Mouse (Mus musculus): Measurements from ENCODE around the gene Chp1.
"Not testable (repeated sequence)": the region's sequence is repeated elsewhere in the genome, so short reads cannot be mapped to it uniquely, and the experiment has no call there.

The Chp1 gene

DNA sequence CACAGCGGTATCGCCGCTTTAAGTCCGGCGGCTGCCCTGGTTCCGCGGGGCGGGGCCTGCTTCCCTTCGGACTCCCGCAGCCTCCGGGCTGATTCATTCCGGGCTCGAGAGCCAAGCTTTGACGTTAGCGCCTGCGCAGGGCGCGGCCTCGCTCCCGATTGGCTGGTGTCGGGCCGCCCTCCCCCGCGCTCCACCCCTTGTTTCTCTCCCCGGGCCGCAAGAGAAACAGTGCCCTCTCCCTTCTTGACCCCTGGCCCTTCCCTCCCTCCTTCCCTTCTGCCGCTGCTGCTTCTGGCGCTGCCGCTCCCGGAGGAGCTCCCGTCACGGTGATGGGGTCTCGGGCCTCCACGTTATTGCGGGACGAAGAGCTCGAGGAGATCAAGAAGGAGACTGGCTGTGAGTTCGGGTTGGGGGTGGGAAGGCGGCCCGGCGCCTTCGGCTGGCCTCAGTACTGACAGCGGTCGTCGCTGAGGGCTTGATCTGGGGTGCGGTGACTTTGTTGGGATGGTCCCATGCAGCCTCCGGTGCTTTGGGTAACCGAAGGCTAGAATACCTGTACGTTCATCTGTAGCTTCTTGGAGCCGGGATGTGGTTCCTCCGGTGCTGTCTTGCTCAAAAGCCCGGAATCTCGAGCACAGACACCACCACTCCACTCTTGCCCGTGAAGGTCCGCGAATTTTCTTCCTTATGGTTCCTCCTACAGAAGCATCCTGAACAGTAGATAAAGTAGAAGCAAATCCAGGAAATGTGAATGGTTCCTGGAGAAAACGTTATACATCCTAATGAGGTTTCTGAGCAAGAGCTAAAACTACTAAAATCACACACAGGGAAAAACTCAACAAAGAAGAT is at the start of gene Chp1, which contains the start of gene Exd1:
TSS of gene Chp1 (plus strand) at position 176 of the 849 bp plus-strand sequence.
TSS of gene Exd1 (minus strand) at position 106 of the 849 bp plus-strand sequence.
- peak; percentile 97 for DNase-seq (ENCODE audit: low spot score)

DNA sequence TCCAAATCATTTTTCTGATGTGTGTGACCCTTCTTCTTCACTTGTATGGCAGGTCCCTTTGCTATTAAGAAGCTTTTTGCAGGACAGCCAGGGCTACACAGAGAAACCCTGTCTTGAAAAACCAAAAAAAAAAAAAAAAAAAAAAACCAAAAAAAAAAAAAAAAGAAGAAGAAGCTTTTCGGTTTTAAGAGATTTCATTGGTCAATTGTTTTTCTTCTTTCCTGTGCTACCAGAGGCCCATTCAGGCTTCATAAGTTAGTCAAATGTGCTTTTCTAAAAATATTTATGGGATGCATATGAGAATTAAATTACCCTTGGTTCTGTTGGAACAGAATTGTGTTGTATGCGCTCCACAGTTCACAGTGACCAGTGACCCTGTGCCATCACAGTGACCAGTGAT is 48.6 kb upstream of the Chp1 start:
- DNase-seq (ENCODE audit: low spot score), result no peak

DNA sequence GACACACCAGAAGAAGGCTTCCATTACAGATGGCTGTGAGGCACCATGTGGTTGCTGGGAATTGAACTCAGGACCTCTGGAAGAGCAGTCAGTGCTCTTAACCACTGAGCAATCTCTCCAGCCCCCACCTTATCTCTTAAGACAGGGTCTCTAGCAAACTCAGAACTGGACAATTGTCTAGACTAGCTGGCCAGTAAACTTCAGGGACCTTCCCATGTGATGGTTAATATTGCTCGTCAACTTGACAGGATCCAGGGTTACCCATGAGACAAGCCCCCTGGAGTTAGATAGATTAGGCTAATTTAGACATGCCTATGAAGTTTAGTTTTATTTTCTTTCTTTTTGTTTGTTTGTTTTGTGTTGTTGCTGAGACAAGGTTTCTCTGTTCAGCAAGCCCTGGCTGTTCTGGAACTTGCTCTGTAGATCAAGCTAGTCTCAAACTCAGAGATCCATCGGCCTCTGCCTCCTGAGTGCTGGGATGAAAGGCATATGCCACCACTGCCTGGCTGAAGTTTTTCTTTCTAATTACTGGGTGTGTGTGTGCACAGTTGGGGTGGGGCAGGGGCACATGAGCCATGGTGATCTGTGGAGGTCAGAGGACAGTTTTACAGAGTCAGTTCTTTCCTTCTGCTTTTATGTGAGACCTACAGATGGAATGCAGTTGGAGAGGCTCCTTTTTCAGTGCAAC is 46.4 kb upstream of the Chp1 start:
- no peak for DNase-seq (ENCODE audit: low spot score)

DNA sequence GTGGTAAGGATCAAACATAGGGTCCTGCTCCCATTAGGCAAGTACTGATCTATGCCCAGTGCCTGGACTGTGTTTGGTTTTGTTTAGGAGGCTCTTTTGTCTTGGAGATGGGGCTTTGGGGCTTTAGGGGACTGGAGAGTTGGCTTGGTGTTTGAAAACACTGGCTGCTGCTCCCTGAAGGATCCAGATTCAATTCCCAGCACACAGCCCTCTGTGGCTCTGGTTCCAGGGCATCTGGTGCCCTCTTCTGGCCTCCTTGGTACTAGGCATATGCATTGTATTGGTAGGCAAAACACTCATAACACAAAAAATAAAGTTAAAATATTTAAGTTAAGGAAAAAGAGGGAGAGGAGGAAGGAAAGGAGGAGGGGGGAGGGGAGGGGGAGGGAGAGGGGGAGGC is 40.4 kb upstream of the Chp1 start:
- DNase-seq (ENCODE audit: low spot score), result no peak

DNA sequence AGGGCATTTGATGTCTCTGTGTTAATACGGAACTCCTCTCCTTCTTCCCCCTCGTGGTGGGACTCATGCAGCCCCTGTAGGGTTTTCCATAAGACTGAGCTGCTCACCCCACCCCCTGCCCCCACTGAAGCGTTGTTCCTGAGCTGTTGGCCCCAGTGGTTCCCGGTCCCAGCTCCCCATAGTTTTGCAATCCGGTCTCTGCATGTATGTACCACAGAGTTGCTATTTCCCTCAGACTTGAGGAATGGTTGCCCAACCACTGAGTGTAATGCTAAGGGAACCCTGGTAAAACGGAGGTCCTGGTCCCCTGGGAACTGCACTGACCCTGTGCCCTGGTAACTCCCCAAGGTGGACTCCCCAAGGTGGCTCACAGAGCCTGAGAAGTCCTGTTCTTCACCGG is 39.0 kb upstream of the Chp1 start:
- DNase-seq (ENCODE audit: low spot score), result not testable (repeated sequence)

DNA sequence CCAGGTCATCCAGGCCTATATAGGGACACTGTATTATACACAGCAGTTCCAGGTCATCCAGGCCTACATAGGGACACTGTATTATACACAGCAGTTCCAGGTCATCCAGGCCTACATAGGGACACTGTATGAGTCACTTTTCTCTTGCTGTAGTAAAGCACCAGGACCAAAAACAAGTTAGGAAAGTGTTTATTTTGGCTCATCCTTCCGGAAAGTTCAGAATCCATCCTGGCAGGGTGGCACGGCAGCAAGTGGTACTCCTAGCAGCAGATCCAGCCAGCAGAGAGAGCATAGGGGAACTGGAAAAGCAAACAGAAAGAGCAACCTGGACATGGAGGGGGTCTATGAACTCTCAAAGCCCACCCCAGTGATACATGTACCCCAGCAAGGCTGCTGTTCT is 36.6 kb upstream of the Chp1 start:
- DNase-seq (ENCODE audit: low spot score), result no peak

DNA sequence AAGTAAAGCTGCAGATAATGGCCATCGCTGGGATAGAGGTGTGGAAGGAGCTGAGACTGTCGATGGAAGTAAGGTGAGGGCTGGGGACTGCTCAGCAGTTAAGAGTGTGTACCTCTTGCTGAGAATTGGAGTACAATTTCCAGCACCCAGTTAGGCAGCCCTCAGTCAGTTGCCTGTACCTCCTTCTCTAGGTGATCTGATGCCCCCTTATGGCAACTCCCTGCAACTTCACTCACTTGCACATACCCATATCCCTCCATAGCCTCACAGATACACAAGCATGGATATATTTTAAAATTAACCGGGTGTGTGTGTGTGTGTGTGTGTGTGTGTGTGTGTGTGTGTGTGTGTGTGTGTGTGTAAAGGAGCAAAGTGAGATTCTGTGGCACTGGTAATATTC is 35.2 kb upstream of the Chp1 start:
- DNase-seq (ENCODE audit: low spot score), result no peak

DNA sequence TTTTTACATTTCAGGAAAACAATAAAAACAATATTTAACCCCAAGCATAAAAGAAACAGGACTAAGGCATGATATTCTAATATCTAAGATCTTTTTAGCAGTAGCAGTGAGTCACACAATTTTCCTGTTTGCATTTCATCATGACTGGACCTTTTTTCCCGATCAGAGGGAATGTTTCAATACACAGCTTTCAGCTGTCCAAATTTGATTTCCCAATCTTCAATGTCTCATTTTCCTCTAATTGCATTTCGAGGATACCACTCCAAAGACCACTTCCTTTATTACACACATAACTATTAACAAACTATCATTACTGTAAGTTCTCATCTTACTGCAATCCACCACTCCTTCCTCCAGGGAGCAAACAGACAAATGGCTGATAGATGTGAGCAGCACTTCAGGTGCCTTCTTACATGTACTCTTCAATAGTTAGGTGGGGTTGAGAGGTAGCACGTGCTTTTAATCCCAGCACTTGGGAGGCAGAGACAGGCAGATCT is 33.4 kb upstream of the Chp1 start:
- no peak for DNase-seq (ENCODE audit: low spot score)

DNA sequence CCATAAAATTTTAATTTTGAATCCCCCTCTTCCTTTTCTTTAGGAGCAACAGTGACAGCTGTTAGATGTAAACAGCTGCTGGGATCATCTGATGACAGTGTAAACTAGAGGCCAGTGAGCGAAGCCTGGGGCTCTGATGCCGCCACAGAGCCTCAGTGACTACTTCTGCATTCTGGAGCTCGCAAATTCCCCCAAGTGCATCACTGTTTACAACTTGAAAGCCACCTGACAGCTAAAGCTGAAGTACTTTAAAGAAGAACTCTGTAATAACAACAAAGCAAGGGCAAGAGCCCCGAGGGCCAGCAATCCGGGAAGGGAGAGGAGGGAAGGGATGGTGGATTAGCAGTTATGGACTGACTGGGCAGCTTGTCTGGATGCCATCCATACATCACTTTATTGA is 30.7 kb upstream of the Chp1 start:
- no peak for DNase-seq (ENCODE audit: low spot score)

DNA sequence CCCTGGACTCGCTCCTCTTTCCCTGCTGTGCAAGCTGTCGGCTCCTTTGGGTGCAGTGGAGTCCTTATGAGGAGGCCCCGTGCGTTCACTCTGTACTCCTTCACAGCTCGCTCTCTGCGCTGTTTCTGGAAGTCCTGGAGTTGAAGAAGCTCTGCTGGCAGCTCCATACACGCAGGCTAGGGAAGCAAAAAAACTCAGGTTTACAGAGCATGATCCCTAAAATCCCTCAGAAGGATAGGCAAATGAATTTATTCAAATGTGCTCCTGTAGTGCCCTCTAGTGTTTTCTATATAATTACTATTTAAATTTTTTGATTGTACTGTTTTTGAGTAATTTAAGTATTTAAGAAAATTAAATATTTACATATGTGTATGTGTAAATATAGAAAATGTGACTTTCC is 26.9 kb upstream of the Chp1 start:
- DNase-seq (ENCODE audit: low spot score), result no peak

DNA sequence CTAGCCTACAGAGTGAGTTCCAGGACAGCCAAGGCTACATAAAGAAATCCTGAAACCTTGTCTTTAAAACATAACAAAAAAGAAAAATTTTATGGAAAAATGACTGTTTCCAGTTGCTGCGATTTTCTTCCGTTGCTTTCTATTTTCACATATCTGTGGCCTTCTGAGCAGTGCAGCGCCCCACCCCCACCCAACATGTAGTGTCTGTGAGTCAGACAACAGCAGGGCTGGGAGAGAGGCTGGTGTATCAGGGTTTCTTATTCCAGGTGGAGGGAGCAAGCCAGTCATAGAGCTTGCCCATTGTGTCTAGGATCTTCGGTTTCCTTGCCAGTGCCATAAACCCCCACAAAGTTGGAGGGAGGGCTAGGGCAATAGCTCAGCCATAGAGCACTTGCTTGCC is 23.7 kb upstream of the Chp1 start:
- no peak for DNase-seq (ENCODE audit: low spot score)

DNA sequence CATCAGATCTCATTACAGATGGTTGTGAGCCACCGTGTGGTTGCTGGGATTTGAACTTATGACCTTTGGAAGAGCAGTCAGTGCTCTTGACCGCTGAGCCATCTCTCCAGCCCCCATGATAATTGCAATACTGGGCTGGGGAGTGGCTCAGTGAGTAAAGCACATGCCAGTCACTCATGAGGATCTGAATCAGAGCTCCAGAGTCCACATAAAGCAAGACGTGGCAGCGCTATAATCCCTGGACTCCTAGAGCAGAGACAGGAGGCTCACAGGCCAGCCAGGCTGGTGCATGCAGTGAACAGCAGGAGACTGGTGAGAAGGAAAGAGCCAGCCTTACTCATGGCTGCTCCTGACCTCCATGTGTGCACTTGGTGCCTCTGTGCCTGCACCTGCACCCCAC is 22.1 kb upstream of the Chp1 start:
- DNase-seq (ENCODE audit: low spot score), result no peak

DNA sequence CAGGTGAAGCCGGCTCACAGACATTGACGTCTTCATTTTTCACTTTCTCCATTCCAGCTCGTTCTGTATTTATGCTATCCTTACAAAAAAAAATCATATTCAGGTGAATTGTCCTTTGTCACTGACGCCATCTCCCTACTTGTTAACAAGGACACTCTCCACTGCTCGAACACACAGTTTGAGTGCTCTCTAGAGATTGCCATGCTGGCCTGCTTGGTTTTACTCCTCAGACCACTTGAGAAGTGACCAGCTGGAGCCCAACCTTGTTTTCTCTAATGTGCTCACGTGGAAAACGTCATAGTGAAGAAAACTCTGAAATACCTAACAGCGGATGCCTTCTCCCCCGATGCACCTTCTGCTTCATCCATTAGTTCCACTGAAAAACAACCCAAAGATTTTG is 8.7 kb upstream of the Chp1 start:
- no peak for DNase-seq (ENCODE audit: low spot score)

DNA sequence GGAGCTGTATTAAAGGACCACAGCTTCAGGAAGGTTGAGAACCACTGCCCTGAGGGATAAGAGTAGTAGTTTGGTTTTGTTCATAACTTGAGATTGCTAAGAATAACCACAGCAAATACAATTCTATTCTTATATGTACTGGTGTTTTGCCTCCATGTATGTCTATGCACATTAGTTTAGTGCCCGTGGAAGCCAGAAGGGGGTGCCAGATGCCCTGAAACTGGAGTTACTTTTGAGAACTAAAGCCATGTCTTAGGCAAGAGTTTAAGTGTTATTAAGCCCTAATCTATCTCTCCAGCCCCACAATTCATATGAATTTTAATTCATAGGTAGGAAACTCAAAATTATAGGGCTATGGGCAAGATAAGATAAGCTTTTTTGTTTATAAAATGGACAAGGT is 5.4 kb upstream of the Chp1 start:
- peak; percentile 33 for DNase-seq (ENCODE audit: low spot score)

DNA sequence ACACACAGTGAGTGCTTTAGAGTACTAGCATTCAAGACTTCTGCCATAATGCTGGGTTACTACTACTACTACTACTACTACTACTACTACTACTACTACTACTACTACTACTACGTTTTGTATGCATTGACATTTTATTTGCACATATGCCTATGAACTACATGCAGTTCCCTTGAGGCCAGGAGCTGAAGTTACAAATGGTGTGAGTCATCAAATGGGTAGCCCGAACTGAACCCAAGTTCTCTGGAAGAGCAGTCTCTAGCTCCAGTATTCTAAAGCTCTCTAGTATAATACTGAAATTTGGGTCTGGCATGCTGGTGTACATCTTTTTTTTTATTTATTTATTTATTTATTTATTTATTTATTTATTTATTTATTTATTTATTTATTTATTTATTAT is 3.8 kb upstream of the Chp1 start:
- DNase-seq (ENCODE audit: low spot score), result no peak

DNA sequence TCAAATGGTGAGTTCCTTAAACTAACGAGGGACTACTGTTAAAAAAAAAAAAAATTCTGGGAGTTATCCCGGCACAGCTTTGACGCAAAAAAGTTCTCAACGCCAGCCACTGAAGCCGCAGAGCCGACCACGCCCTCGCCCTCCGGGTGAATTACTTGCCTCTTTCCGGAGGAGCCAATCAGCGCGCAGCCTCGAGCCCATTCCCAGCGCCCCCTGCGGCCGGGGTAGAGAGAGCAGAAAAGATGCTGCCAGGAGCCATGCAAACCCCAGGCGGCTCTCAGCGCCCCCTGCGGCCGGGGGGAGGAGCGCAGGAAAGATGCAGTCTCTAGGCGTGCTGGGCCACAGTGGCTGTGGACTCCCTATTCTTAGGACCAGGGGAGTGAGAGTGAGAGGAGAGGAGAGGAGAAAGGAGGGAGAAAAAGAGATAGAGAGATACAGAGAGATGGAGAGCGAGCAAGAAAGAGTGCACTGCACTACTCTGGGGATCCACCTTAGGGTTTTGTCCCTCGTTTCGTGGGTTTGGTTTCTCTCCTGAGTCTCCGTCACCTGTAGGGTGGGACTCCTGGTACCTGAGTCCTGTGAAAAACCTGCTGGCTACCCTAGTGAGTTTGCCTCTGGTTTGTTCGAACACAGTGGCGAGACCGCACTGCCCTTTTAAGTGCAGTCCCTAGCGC is 512 bp upstream of the Chp1 start:
- DNase-seq (ENCODE audit: low spot score), result peak; percentile 26

DNA sequence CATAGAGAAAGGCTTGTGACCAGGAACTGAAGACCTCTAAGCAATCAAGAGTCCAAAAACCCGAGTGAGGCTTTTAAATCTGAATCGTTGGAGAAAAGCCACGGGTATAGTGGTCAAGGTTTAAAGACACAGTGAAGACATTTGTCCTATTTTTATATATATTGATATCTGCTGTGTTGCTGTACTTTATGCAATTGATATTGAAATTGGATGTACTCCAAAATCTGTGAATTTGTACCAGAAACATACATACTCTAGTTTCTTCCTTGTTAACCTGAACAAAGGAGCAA is 819 bp downstream of the Chp1 start:
- DNase-seq (ENCODE audit: low spot score), result no peak

DNA sequence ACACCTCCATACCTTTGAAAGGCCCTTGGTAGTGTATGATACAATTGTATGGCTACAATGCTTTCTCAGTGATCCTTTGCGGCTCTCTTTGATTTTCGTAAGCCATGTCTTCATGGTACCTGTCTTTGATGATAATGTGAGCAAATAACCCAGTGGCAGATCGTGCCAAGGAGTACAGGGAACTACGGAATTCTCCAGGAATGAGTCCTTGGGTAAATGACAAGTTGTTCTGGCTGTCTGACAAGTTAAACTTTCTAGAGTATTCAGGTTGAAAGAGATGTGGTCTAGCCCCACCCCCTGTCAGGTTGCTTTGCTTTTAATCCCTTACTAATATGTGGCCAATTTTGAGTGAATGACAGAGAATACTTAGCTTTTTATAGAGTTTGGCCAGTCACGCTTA is 1.2 kb downstream of the Chp1 start:
- no peak for DNase-seq (ENCODE audit: low spot score)

DNA sequence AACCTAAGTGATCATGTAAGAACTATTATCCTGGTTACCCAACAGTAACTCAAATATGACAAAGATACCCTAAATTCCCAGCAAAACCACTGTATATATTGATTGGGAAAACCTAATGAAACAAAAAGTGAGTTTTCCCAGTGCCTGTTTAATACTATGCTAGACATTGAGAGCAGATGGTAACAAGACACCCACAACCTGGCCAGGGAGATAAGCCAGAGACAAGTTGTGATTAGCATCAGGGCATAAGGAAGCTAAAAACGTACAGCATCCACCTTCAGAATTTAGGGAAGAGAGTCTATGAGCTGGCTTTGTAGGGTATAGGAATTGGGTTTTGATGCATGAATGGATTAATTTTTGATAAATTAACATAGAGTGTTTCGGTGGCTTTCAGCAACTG is 2.2 kb downstream of the Chp1 start:
- DNase-seq (ENCODE audit: low spot score), result no peak

DNA sequence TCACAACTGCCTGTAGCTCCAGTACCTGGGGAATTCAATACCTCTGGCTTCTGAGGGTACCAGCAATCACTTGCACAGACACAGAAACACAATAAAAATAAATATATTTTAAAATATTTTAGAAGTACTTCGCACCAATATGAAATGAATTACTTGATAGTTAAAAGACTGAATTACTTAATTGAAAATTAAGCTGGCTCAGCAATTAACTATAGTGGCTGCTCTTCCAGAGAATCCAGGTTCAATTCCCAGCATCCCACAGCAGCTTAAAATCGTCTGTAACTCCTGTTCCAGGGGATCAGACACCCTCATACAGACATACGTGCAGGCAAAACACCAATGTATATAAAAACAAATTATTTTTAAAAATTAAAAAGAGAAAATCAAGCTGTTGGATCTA is 10.5 kb downstream of the Chp1 start:
- DNase-seq (ENCODE audit: low spot score), result no peak

DNA sequence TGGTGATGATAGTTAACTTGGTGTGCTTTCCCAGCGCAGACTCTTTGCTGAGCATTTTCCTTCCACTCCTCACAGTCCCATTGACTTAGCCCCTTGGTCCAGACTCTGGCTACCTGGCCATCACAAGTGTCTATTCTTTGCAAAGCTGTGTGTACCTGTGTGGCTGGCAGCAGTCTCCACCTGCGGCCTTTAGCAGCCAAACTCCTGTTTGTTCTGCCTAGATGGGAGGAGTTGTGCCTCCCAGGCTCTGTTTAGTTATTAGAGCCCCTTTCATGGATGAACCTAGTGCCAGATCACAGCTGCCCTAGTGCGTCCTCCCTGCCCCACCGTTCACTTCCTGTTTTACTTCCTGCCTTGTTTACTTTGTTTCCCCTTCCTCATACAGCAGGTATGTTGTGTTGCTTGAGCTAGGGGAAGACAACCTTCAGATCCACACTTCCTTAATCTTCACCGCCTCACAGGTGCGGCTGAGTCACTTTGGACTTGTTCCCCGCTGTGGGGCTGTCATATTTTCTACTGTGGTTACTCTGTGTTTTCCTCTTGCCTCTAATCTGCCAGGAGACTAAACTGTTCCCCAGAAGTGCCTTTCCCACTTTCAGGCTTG is 11.3 kb downstream of the Chp1 start:
- DNase-seq (ENCODE audit: low spot score), result no peak

DNA sequence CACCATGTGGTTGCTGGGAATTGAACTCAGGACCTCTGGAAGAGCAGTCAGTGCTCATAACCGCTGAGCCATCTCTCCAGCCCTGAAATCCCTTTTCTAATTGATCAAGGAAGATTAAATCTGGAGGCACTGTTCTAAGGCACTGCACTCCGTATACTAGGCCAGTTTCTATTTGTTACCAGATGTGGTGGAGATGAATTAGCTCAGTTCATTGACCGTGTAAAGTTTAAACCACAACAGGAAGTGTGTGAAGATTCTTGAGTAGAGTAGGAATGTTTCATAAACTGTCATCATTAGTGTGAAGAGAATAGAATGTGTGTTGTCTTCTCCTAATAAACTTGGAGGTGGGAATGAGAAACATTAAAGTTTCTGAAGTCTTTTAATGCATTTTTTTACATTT is 14.3 kb downstream of the Chp1 start:
- DNase-seq (ENCODE audit: low spot score), result no peak

DNA sequence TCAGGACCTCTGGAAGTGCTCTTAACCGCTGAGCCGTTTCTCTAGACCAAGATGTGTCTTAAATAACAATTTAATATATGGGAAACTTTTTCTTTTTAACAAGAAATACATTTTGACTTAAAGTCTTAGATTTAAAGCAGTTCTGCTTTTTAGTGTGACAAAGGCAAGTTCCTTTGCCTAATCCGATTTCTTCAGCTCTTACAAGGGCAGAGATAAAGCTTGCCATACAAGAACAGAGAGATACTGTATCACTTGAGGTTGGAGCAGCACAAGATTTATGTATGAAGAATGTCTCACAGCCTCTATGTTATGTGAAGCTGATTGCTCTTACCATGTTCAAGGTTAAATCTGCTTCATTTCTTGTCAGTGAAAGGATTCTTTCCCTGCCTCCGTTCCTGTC is 17.8 kb downstream of the Chp1 start:
- no peak for DNase-seq (ENCODE audit: low spot score)

Measured in ovary, postnatal 10 days (tissue).